Mouse (Mus musculus): ENCODE results near the gene Hs3st3b1. TPM values are rescaled to one million over a fixed set of nuclear protein-coding genes. Genes with fewer than 3 reads are reported as not detected.
A peak's percentile ranks its signal among the peaks of the same experiment; 100 is the strongest.

The Hs3st3b1 gene
- under 1 TPM; 0.35 to 0.62 TPM for total RNA-seq (2021)
- long read RNA-seq, experiment 1, result 0 reads
- long read RNA-seq, experiment 2, result 0 reads

- intact Hi-C loops (cut with DNase I; ENCODE audit: low total_unique reads), result loop anchor here (5.0 to 10.0 kb wide), 2 partner anchors 153 to 795 kb away; partner anchors contain the start of gene Cox10
- peak; percentile 91 for DNase-seq
Measured at GRCm38 (mm10) chr11:63922091-63922621, at the start of gene Hs3st3b1. Hs3st3b1 (minus strand) TSS chr11:63922290.

- intact Hi-C loops (cut with DNase I; ENCODE audit: low total_unique reads), result no loop called here
Measured at GRCm38 (mm10) chr11:63971462-63971861, 49.4 kb upstream of the Hs3st3b1 start.

DNA sequence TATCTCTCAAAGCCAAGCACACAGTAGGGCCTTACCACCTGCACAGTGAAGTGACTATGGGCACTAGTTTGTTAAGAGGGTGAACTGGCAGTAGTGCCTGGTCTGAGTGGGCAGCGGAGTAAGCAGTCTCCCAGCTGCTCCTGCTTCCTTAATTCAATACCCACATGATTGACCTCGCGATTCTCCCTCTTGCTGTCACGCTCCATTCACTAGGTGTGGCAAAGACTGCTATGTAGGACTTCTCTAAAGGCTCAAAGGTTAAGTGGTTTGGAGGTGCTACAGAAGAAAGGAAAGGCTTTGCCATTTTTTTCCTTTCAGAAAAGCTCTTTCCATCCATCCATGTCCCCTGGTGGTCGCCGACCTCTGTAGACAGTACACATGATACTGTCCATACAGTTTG, 48.7 kb upstream of the Hs3st3b1 start:
- no peak for DNase-seq
- intact Hi-C loops (cut with DNase I; ENCODE audit: low total_unique reads), result no loop called here

More at GRCm38 (mm10) chr11:63971462-63971861, 49.4 kb upstream of the Hs3st3b1 start:
- no peak for DNase-seq

GRCm38 (mm10) chr11:63969205-63969910, 47.3 kb upstream of the Hs3st3b1 start:
- no peak for DNase-seq
- intact Hi-C loops (cut with DNase I; ENCODE audit: low total_unique reads), result no loop called here

DNA sequence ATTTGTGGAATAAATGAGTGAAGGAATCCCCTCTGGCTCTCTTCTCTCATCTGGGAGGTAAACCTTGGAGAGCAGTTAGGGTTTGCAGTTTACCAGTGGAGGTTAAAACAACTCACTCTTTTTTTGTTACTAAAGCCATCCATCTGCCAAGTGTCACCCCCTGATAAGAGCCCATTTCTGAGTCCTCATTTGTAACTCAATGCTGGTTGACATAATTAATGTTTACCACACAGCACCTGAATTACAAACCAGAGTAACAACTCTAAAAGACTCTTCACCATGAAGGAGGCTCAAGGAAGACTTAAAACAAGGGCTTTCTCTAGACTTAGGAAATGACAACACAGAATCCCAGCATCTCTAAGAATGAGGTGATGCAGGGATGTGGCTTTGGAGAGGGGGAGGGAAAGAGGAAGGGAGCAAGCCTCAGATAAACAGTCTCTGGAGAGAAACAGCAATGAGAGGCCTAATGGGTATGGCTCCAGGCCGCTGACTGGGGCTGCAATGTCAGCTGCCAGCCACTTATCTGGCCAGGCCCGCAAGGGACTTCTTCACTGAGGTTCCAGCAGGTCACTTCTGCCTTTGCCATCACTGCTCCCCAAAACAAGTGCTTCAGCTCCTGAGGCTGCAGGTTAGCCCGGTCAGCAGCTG, 46.4 kb upstream of the Hs3st3b1 start:
- intact Hi-C loops (cut with DNase I; ENCODE audit: low total_unique reads), result no loop called here
- no peak for DNase-seq

DNA sequence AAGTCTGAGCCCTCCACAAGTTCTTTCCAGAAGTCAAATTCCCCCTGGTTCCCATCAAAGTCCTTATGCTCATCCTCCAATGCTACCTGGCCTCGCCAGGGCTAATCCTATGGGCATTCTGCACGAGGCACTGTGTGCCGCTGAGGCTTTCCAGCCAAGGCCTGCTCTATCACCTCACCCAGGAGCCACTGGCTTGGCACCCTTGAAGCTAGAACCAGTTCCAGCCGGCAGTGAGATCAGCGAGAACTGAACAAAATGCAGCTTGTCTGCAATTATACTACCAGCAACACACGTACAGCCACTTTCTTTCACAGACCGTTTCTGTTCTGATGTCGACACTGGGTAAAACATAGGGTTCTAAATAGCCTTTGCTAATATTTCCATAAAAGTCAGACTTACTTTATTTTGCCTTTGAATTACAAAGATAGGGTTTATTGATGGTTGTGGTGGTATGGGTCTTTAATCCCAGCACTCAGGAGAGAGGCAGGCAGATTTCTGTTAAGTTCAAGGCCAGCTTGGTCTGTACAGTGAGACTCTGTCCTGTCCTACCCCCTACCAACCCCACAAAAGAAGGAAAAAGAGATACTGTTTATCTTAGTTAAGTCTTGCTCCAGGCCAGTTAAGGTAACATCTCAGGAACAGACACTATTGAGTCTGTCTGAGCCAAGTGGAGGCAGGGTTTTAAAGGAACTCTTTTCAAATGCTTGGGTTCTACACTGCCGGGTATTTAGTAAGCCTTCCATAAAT, 45.7 kb upstream of the Hs3st3b1 start:
- intact Hi-C loops (cut with DNase I; ENCODE audit: low total_unique reads), result no loop called here
- DNase-seq, result no peak

- intact Hi-C loops (cut with DNase I; ENCODE audit: low total_unique reads), result no loop called here
- no peak for DNase-seq
Measured at GRCm38 (mm10) chr11:63965437-63965836, 43.3 kb upstream of the Hs3st3b1 start.

- intact Hi-C loops (cut with DNase I; ENCODE audit: low total_unique reads), result no loop called here
- no peak for DNase-seq
Measured at GRCm38 (mm10) chr11:63957207-63957606, 35.1 kb upstream of the Hs3st3b1 start.

DNA sequence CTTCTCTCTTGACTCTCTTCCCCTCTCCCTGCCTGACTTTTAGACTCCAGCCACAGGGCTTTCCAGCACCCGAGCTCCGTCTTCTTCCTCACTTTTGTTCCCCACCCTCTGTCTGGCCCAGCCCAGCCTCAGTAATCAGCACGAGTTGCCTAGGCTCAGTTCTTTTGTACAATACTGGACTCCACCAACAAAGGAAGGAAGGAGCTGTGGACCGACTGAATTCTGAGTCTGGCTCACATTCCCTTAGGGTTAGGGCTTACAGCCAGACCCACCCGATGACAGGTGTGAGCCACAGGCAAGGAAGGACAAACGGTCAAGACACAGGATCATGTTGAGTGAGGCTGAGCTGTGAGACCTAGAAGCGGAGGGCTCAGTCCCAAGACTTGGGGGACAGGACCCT, 34.7 kb upstream of the Hs3st3b1 start:
- intact Hi-C loops (cut with DNase I; ENCODE audit: low total_unique reads), result no loop called here
- no peak for DNase-seq

DNA sequence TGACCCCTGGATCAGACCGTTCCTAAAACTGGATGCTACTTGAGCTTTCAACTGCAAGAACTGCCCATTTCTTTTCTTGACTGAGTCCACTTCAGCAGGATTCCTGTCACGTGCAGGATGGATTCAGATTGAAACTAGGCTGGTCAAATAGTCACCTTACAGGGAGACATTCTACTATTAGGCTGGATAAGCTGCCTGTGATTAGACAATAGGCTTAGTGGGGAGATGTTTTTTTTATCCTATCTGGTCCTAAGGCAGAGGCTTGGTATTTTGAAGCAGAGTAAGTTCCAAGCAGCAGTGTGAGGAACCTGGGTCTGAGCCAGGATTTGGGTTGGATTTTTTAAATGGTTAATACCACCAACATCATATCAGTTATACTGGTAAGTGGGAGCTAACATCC, 31.8 kb upstream of the Hs3st3b1 start:
- DNase-seq, result no peak
- intact Hi-C loops (cut with DNase I; ENCODE audit: low total_unique reads), result no loop called here

DNA sequence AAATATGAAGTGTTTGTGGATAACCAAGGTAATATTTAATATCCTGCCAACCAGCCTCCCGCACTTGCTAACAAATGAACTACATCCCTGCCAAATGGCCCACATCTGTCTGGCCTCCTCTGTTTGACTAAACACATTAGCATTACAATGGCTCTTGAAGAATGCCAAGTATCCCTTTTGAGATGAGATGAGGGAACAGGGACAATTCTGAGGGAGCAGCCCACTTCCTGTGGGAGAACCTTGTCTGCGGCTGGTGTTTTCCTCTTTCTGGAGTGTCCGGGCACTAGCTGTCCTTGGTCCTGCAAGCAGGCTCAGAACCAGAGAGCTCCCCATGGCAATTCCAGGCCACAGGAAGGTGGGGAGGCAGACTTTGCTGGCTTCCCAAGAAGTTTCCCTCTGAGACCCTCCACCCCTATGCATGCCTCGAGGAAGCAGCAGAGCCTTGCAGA, 30.7 kb upstream of the Hs3st3b1 start:
- intact Hi-C loops (cut with DNase I; ENCODE audit: low total_unique reads), result no loop called here
- no peak for DNase-seq

DNA sequence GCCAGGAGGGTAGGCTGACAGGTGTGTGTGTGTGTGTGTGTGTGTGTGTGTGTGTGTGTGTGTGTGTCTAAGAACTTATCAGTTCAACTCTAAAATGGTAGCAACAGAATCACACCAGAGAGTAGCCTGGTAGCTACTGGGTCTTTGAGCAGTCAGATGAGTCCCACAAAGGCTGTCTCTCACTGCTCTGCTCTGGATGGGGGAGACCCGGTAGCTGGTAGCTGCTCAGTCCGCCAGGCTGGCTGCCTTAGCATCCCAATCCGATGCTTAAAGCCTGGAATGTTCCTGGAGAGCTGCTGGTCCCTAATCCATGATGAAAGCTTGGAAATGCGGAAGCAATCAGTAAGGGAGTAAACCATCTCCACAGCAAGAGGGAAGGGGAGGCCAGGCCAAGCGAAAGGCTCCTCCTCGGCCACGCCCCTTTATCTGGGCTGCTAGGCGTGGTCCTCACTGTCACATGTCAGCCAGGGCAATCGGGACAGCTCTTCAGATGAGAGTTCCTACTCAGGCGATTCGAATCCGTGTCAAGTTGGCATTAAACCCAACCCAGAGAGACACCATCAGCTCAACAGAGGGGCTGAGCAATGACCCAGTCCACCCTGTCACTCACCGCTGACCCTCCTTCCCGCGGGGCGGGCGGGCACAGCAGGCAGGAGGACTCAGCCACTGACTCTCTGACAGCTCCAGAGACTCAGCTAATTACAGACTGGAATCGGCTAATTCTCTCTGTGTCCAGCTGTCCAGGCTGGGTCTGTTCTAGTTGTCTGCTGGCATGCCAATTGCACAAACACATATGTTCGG, 29.9 kb upstream of the Hs3st3b1 start:
- DNase-seq, result peak; percentile 66
- intact Hi-C loops (cut with DNase I; ENCODE audit: low total_unique reads), result no loop called here

- intact Hi-C loops (cut with DNase I; ENCODE audit: low total_unique reads), result no loop called here
- DNase-seq, result no peak
Measured at GRCm38 (mm10) chr11:63948371-63948770, 26.3 kb upstream of the Hs3st3b1 start.

DNA sequence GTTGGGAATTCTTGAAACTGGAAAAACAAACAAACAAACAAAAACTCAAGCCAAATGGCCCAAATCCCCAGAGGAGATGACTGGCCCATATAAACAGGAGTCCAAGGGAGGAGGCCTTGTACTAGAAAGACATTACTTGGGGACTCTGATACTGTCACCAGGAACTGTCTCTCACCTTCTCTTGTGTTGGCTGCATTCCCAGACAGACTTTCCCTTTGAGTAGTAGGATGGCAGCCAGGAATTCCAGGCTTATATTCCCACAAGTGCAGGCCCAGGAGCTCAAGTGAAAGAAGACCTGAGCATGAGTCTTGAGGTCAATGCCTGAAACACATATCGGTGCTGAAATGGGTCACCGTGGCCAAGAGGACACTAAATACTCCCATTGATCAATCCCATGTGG, 24.9 kb upstream of the Hs3st3b1 start:
- intact Hi-C loops (cut with DNase I; ENCODE audit: low total_unique reads), result no loop called here
- no peak for DNase-seq

GRCm38 (mm10) chr11:63943947-63944346, 21.9 kb upstream of the Hs3st3b1 start:
- intact Hi-C loops (cut with DNase I; ENCODE audit: low total_unique reads), result no loop called here
- DNase-seq, result no peak

- intact Hi-C loops (cut with DNase I; ENCODE audit: low total_unique reads), result no loop called here
- no peak for DNase-seq
Measured at GRCm38 (mm10) chr11:63943268-63943890, 21.3 kb upstream of the Hs3st3b1 start.

DNA sequence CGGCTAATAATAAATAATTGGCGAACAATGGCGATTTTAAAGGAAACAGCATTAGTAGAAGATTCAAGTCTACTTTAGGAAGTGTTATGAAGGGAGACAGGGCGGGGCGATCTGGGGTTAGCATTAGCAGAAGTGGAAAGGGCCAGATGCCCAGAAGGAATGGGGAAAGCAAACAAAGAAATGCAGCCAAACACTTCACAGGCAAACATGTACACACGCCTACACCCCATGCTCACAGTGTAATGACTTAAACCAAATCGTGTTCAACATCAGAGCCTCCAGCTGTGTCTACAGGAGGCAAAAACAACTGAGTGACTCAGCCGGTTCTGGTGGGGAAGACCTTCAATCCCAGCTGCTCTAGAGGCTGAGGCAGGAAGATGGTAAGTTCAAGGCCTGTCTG, 20.1 kb upstream of the Hs3st3b1 start:
- DNase-seq, result no peak
- intact Hi-C loops (cut with DNase I; ENCODE audit: low total_unique reads), result no loop called here

DNA sequence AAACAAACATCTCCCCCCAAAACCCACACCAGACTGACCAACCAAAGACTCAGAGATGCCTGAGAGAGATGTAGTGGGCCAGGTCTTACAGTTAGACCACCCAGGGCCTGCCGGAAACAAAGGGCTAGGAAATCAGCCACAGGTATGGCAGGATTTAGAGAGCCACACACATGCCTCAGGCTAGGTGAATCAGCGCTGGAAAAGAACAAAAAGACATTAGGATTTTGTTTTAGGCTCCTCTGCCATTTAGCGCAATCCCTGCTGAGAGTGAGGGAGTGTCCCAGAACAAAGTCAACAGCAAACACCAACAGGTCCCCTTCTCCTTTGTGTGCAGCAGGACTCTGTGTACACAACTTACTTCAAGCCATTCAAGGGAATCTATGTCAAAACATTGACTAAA, 14.6 kb upstream of the Hs3st3b1 start:
- DNase-seq, result no peak
- intact Hi-C loops (cut with DNase I; ENCODE audit: low total_unique reads), result loop anchor here (10.0 kb wide), 1 partner anchor 118 kb away; no protein-coding TSS in a partner anchor

GRCm38 (mm10) chr11:63926901-63927300, 4.8 kb upstream of the Hs3st3b1 start:
- intact Hi-C loops (cut with DNase I; ENCODE audit: low total_unique reads), result loop anchor here (5.0 to 10.0 kb wide), 2 partner anchors 148 to 515 kb away; partner anchors contain the start of gene Cox10

More at GRCm38 (mm10) chr11:63926901-63927300, 4.8 kb upstream of the Hs3st3b1 start:
- no peak for DNase-seq

Data from gastrocnemius, postnatal 14 days (tissue).